Mouse (Mus musculus): ENCODE measurements around the gene Cdan1. TPM values are rescaled to one million over a fixed set of nuclear protein-coding genes. Genes with fewer than 3 reads are reported as not detected.
A peak's percentile ranks its signal among the peaks of the same experiment; 100 is the strongest.

The Cdan1 gene
- 6.3 and 7.9 TPM in 2 replicates for polyA plus RNA-seq (2014; fragmentation: Nextera tagmentation; extraction: Ambion mirVana)

GRCm38 (mm10) chr2:120849449-120850423 lies at the start of gene Cdan1:
Gene Cdan1 (minus strand): TSS chr2:120850128.
- under 1% methylated on average over 57 of the region's 71 CpGs for WGBS
- no peaks in the 10 kb centered on the region for H3K9me3 ChIP-seq (ENCODE audit: control insufficient read depth, low read length)
- peaks cover 3% of the 10 kb centered on the region; the same call in 1 of the 2 replicates for H3K4me1 ChIP-seq (ENCODE audit: control insufficient read depth, insufficient read depth, low read length)
- peak within 1 kb of the TSS; percentile 84 for H3K9ac ChIP-seq (ENCODE audit: low read length)
- H3K27ac ChIP-seq (ENCODE audit: low read depth, low read length) = peak within 1 kb of the TSS; percentile 80
- ATAC-seq (ENCODE audit: insufficient read depth, low FRiP score, low TSS enrichment) (peak; percentile 52), DNase-seq (ENCODE audit: low spot score) (peak; percentile 11)
- H3K4me3 ChIP-seq (ENCODE audit: low read depth, low read length) = peak within 1 kb of the TSS; percentile 96
- peak within 1 kb of the TSS; percentile 58 for H3K4me2 ChIP-seq (ENCODE audit: low read depth)
- H3K36me3 ChIP-seq (ENCODE audit: control insufficient read depth, insufficient read depth, low read length) = no peaks in the 10 kb centered on the region
- no peaks in the 10 kb centered on the region for H3K27me3 ChIP-seq (ENCODE audit: control insufficient read depth, insufficient read depth, low read length)

- H3K27me3 ChIP-seq (ENCODE audit: control insufficient read depth, insufficient read depth, low read length) = no peaks in the 10 kb centered on the region
- DNase-seq (ENCODE audit: low spot score) (no peak), ATAC-seq (ENCODE audit: insufficient read depth, low FRiP score, low TSS enrichment) (no peak)
- no peak overlapping the region for H3K4me3 ChIP-seq (ENCODE audit: low read depth, low read length)
- no peaks in the 10 kb centered on the region for H3K4me1 ChIP-seq (ENCODE audit: control insufficient read depth, insufficient read depth, low read length)
- H3K9ac ChIP-seq (ENCODE audit: low read length) = no peak overlapping the region
- 99% methylated on average over 3 of the region's 3 CpGs for WGBS
- no peaks in the 10 kb centered on the region for H3K9me3 ChIP-seq (ENCODE audit: control insufficient read depth, low read length)
- H3K36me3 ChIP-seq (ENCODE audit: control insufficient read depth, insufficient read depth, low read length) = peaks cover 11% of the 10 kb centered on the region
- no peak overlapping the region for H3K27ac ChIP-seq (ENCODE audit: low read depth, low read length)
- no peak overlapping the region for H3K4me2 ChIP-seq (ENCODE audit: low read depth)
Measured at GRCm38 (mm10) chr2:120896361-120896760, 46.4 kb upstream of the Cdan1 start.

- no peak for ATAC-seq (ENCODE audit: insufficient read depth, low FRiP score, low TSS enrichment)
- DNase-seq (ENCODE audit: low spot score) = no peak
- Histone ChIP-seq H3K9ac (ENCODE audit: low read length) (no peak overlapping the region), H3K36me3 (ENCODE audit: control insufficient read depth, insufficient read depth, low read length) (peaks cover 2% of the 10 kb centered on the region; the same call in 1 of the 2 replicates), H3K9me3 (ENCODE audit: control insufficient read depth, low read length) (no peaks in the 10 kb centered on the region), H3K4me1 (ENCODE audit: control insufficient read depth, insufficient read depth, low read length) (no peaks in the 10 kb centered on the region), H3K4me2 (ENCODE audit: low read depth) (no peak overlapping the region), H3K27me3 (ENCODE audit: control insufficient read depth, insufficient read depth, low read length) (no peaks in the 10 kb centered on the region), H3K4me3 (ENCODE audit: low read depth, low read length) (no peak overlapping the region), H3K27ac (ENCODE audit: low read depth, low read length) (no peak overlapping the region)
- 94% methylated on average over 5 of the region's 5 CpGs for WGBS
Measured at GRCm38 (mm10) chr2:120887601-120888000, 37.7 kb upstream of the Cdan1 start.

GRCm38 (mm10) chr2:120873192-120873591 lies 23.3 kb upstream of the Cdan1 start:
- 85% methylated on average over 2 of the region's 2 CpGs for WGBS
- DNase-seq (ENCODE audit: low spot score) (no peak), ATAC-seq (ENCODE audit: insufficient read depth, low FRiP score, low TSS enrichment) (no peak)
- H3K9me3 ChIP-seq (ENCODE audit: control insufficient read depth, low read length) = no peaks in the 10 kb centered on the region
- no peak overlapping the region for H3K4me2 ChIP-seq (ENCODE audit: low read depth)
- H3K27ac ChIP-seq (ENCODE audit: low read depth, low read length) = no peak overlapping the region
- no peaks in the 10 kb centered on the region for H3K27me3 ChIP-seq (ENCODE audit: control insufficient read depth, insufficient read depth, low read length)
- H3K36me3 ChIP-seq (ENCODE audit: control insufficient read depth, insufficient read depth, low read length) = peaks cover 3% of the 10 kb centered on the region
- no peak overlapping the region for H3K9ac ChIP-seq (ENCODE audit: low read length)
- no peak overlapping the region for H3K4me3 ChIP-seq (ENCODE audit: low read depth, low read length)
- no peaks in the 10 kb centered on the region for H3K4me1 ChIP-seq (ENCODE audit: control insufficient read depth, insufficient read depth, low read length)

- H3K36me3 ChIP-seq (ENCODE audit: control insufficient read depth, insufficient read depth, low read length) = peaks cover 3% of the 10 kb centered on the region; the same call in 1 of the 2 replicates
- H3K4me3 ChIP-seq (ENCODE audit: low read depth, low read length) = no peak overlapping the region
- H3K9ac ChIP-seq (ENCODE audit: low read length) = no peak overlapping the region
- ATAC-seq (ENCODE audit: insufficient read depth, low FRiP score, low TSS enrichment) = no peak
- H3K27me3 ChIP-seq (ENCODE audit: control insufficient read depth, insufficient read depth, low read length) = no peaks in the 10 kb centered on the region
- H3K9me3 ChIP-seq (ENCODE audit: control insufficient read depth, low read length) = no peaks in the 10 kb centered on the region
- no peak overlapping the region for H3K4me2 ChIP-seq (ENCODE audit: low read depth)
- no peak for DNase-seq (ENCODE audit: low spot score)
- no peak overlapping the region for H3K27ac ChIP-seq (ENCODE audit: low read depth, low read length)
- no peaks in the 10 kb centered on the region for H3K4me1 ChIP-seq (ENCODE audit: control insufficient read depth, insufficient read depth, low read length)
- WGBS = 86% methylated on average over 9 of the region's 9 CpGs
Measured at GRCm38 (mm10) chr2:120871447-120872336, 21.8 kb upstream of the Cdan1 start.

GRCm38 (mm10) chr2:120867336-120867735 lies 17.4 kb upstream of the Cdan1 start:
- H3K4me2 ChIP-seq (ENCODE audit: low read depth) = no peak overlapping the region
- H3K36me3 ChIP-seq (ENCODE audit: control insufficient read depth, insufficient read depth, low read length) = peaks cover 4% of the 10 kb centered on the region; the same call in 1 of the 2 replicates
- H3K9me3 ChIP-seq (ENCODE audit: control insufficient read depth, low read length) = no peaks in the 10 kb centered on the region
- H3K27ac ChIP-seq (ENCODE audit: low read depth, low read length) = no peak overlapping the region
- ATAC-seq (ENCODE audit: insufficient read depth, low FRiP score, low TSS enrichment) (no peak), DNase-seq (ENCODE audit: low spot score) (no peak)
- H3K27me3 ChIP-seq (ENCODE audit: control insufficient read depth, insufficient read depth, low read length) = no peaks in the 10 kb centered on the region
- H3K4me3 ChIP-seq (ENCODE audit: low read depth, low read length) = no peak overlapping the region
- 93% methylated on average over 5 of the region's 5 CpGs for WGBS
- H3K9ac ChIP-seq (ENCODE audit: low read length) = no peak overlapping the region
- no peaks in the 10 kb centered on the region for H3K4me1 ChIP-seq (ENCODE audit: control insufficient read depth, insufficient read depth, low read length)

- Histone ChIP-seq H3K4me2 (ENCODE audit: low read depth) (no peak overlapping the region), H3K4me3 (ENCODE audit: low read depth, low read length) (no peak overlapping the region), H3K9me3 (ENCODE audit: control insufficient read depth, low read length) (no peaks in the 10 kb centered on the region), H3K9ac (ENCODE audit: low read length) (no peak overlapping the region), H3K36me3 (ENCODE audit: control insufficient read depth, insufficient read depth, low read length) (peaks cover 4% of the 10 kb centered on the region; the same call in 1 of the 2 replicates), H3K4me1 (ENCODE audit: control insufficient read depth, insufficient read depth, low read length) (no peaks in the 10 kb centered on the region), H3K27ac (ENCODE audit: low read depth, low read length) (no peak overlapping the region), H3K27me3 (ENCODE audit: control insufficient read depth, insufficient read depth, low read length) (no peaks in the 10 kb centered on the region)
- 41% methylated on average over 1 of the region's 1 CpGs for WGBS
- ATAC-seq (ENCODE audit: insufficient read depth, low FRiP score, low TSS enrichment) (no peak), DNase-seq (ENCODE audit: low spot score) (peak; percentile 17)
Measured at GRCm38 (mm10) chr2:120866561-120866960, 16.6 kb upstream of the Cdan1 start.

GRCm38 (mm10) chr2:120863389-120863788 lies 13.5 kb upstream of the Cdan1 start:
- DNase-seq (ENCODE audit: low spot score) = no peak
- WGBS = 97% methylated on average over 1 of the region's 1 CpGs
- H3K36me3 ChIP-seq (ENCODE audit: control insufficient read depth, insufficient read depth, low read length) = peaks cover 4% of the 10 kb centered on the region; the same call in 1 of the 2 replicates

More at GRCm38 (mm10) chr2:120863389-120863788, 13.5 kb upstream of the Cdan1 start:
- no peak for ATAC-seq (ENCODE audit: insufficient read depth, low FRiP score, low TSS enrichment)
- H3K4me3 ChIP-seq (ENCODE audit: low read depth, low read length) = no peak overlapping the region
- no peak overlapping the region for H3K27ac ChIP-seq (ENCODE audit: low read depth, low read length)
- no peak overlapping the region for H3K9ac ChIP-seq (ENCODE audit: low read length)
- no peaks in the 10 kb centered on the region for H3K4me1 ChIP-seq (ENCODE audit: control insufficient read depth, insufficient read depth, low read length)
- no peaks in the 10 kb centered on the region for H3K9me3 ChIP-seq (ENCODE audit: control insufficient read depth, low read length)
- H3K4me2 ChIP-seq (ENCODE audit: low read depth) = no peak overlapping the region
- H3K27me3 ChIP-seq (ENCODE audit: control insufficient read depth, insufficient read depth, low read length) = no peaks in the 10 kb centered on the region
